Mouse (Mus musculus): Measurements from ENCODE around the gene Filip1l.

- TF ChIP-seq CTCF (IDR thresholded peaks at IDR 0.05; ENCODE audit: low read depth, low read length) = no peak
- no peak for TF ChIP-seq POLR2A (IDR thresholded peaks at IDR 0.05; ENCODE audit: borderline replicate concordance, low read depth, low read length)
These were observed 232.3 kb downstream of the Filip1l start for GRCm38 (mm10) chr16:57585201-57585600.
